Mouse (Mus musculus) cerebellum, adult 18-20 months (tissue): ENCODE measurements around the gene Chrna9.
"Not testable (repeated sequence)": the region's sequence is repeated elsewhere in the genome, so short reads cannot be mapped to it uniquely, and the experiment has no call there.

Experiments used
- DNase-seq, 2 experiments: peaks; one replicate each; pipeline ENCODE4 v3.0.0; 2021

The Chrna9 gene

DNA sequence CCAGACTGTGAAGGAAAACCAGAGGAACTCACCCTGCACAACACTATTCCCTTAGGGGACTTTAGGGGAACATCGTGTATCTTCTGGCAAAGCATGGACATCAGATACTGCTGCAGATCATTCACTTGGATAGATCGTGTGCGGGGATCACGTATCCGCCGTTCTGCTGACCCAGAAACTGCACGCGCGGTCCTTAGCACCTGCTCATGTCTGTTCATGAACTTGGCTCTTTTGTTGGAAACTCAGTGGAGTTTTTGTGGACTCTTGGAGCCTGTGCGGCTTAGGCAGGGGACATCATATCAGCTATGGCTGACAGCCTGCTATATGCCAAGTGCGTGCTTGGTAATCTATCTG lies 25.9 kb downstream of the Chrna9 start:
- no peak for DNase-seq

DNA sequence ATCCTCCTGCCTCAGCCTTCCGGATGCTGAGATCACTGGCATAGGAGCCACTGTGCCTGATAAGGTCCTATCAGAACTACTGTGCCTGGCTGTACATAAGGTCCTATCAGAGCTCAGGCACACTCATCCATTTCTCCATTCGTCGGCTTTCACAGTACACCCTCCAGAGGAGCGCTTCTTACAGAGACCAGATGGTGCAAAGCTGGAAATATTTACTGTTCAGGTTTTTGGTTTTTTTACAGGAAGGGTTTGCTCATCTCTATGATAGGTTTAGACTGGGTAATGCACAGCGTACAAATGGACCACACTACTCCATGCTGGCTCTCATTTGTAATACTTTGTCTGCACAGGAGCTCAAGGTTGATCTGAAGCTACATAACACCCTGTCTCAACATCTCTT lies 28.6 kb downstream of the Chrna9 start:
- DNase-seq: no peak

DNA sequence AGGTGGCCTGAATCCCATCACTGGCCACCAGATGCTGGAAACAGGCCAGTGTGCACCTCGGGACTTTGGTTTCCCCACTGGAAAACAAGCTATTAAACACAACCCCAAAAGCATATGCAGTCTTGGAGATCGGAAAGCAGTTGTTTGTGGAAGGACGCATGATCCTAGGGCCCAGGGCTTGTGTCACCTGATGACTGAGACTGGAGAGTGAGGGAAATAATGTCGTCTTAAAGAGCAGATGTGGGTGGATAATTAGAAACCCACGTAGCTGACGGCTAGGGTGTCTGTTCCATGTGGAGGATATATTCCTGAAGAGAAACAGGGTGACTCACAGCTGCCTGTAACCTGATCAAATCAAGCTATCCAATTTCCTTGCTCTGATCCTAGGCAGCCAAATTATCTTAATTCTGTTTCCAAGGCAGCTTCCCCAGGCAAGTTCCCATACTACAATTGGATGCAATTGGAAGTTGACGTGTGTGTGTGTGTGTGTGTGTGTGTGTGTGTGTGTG lies 31.1 kb downstream of the Chrna9 start:
- DNase-seq: no peak

DNA sequence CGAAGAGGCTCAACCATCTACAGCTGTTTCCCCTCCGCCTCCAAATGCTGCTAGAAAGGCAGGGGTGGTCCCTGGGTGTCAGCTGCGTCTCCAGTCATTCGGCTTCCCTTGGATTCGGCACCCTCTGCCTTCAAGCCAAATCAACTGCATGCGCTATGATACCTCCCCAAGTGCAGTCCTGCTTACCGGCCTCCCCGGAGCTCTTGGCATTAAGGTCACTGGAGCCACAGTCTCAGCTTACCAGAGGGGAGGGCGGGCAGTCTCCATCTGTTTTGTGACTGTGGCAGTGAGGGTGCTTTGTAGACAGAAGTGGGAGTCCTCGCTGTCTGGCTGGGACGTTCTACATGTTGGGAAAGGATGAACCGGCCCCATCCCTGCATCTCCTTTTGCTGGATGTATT lies 32.4 kb downstream of the Chrna9 start:
- DNase-seq: no peak

DNA sequence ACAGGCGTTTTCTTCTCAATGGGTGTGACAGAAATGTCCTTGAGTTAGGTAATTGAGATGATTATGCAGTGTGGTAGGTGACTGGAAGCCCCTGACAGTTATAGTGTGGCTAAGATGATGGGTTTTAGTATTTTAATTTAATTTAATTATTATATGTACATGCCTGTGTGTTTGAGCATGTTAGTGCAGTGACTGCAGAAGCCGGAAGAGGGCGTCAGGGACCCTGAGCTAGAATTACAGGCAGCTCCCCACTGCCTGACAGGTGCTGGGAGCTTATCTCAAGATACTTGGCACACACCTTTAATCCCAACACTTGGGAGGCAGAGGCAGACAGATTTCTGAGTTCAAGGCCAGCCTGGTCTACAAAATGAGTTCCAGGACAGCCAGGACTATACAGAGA lies 33.3 kb downstream of the Chrna9 start:
- no peak for DNase-seq

DNA sequence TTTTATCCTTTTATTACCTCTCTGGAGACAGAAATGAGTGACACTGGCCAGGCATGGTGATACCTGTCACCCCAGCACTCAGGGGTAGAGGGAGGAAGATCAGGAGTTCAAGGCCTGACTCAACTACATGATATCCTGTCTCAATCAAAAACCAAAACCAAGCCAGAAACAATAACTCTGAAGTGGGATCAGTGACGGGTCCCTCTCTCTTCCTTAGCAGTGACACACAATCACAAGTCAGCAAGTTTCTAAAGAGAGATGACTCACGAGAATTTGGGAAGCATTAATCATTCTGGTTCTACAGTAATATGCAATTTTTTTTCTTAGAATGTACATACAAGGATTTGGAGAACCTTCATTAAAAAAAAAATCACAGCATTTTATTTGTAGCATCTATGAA lies 38.5 kb downstream of the Chrna9 start:
- no peak for DNase-seq

DNA sequence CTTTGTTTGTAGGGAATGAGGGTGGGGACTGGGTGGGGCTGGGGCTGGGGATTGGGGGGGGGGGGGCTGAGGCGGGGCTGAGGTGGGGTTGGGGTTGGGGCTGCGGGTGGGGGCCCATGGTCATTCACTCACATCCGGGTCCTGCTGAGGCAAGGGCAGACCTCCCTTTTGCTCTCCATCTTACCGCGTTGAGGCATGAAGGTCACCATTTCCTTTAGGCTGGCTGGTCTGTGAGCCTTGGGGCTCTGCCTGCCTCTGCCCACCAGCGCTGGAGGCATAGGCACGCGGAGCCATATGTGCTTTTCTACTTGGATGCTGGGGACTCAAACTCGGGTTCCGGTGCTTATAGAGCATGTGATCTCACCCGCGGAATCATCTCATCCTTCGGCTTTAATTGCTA lies 41.0 kb downstream of the Chrna9 start:
- DNase-seq: no peak

DNA sequence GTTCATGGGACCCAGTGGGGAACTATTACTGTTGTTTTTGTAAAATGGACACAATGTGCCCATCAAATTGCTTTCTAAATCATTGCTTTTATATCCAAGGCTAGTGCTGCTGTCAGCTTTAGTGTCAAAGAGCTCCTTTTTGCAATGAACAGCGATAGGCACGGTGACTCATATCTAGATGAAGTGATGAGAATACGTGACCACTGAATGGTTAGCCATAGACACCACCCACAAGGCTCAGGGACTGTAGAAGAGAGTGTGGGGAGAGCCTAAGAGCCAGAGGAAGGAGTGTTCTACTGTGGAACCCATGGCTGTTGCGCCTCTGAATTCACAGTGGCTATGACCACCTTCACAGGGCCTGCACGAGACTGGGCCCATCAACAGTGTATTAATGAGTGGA lies 51.7 kb downstream of the Chrna9 start:
- no peak for DNase-seq

DNA sequence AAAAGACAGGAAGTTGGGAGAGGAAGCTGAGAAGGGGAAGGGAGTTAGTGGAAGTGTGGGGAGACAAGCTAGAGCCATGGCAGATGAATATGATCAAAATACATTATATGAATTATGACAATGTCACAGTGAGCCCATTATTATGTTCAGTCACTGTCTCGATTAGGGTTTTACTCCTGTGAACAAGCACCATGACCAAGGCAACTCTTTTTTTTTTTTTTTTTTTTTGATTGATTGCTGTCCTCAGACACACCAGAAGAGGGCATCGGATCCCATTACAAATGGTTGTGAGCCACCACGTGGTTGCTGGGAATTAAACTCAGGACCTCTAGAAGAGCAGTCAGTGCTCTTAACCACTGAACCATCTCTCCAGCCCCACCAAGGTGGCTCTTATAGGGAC lies 52.3 kb downstream of the Chrna9 start:
- not testable (repeated sequence) for DNase-seq

DNA sequence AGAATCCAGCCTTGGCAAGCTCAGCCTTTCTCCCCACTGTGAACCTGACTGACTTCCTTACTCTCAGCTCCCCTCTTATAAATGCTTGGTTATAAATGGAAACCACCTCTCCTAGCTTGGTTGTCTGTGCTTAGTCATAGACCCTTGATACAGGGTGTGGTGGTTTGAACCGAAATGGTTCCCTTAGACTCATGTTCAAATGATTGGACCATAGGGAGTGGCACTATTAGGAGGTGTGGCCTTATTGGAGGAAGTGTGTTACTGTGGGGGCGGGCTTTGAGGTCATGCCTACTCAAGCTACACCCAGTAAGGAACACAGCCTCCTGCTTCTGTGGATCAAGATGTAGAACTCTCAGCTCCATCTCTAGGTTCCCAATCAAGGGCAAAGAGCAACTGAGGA lies 56.5 kb downstream of the Chrna9 start:
- DNase-seq: no peak

DNA sequence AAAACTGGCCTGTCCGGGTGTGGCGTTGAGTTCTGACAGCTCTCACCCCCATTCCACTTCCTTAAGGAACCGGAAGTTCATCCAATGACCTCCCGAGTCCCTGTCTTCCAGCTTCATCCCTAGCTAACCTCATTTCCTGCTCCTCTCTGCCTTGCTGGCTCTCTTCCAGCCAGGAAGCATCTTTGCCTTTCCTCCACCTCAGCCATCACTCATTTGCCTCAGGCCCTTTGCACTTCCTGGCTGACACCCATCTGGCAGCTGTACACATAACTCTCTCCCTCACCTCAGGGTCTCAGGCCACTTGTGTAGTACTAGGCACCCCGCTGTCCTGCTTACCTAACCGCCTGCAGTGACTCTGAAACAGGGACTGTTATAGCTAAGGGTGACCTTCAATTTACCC lies 59.9 kb downstream of the Chrna9 start:
- no peak for DNase-seq

DNA sequence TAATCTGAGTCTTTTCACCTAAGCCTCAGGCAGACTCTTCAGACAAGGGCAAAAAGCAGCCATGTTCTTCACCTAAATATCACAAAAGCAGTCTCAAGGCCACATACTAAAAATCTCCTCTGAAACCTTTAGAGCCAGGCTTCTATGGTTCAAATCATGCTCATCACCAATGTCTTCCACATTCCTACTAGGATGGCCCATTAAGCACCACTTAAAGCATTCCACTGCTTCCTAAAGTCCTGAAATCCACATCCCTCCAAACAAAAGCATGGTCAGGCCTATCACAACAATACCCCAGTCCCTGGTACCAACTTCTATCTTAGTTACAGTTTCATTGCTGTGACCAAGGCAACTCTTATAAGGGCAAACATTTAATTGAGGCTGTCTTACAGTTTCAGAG lies 63.1 kb downstream of the Chrna9 start:
- no peak for DNase-seq

DNA sequence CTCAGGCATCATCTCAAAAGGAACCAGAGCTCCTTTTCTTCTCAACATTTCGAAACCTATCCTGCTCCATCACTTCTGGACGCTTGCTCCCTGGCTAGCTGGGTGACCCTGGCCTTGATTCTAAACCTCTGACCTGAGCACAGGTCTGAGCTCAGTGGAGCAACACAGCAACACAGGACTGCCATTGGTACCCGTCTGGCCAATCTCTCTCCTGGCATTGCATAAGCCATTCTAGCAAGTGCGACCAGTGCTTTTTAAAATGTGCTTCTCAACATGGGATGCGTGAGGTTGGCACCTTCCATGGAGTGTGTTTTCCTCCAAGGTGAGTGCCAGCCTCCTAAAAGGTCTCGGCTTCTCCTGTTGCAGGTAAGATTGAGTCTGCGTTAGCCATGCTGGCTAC lies 64.4 kb downstream of the Chrna9 start:
- DNase-seq: no peak

DNA sequence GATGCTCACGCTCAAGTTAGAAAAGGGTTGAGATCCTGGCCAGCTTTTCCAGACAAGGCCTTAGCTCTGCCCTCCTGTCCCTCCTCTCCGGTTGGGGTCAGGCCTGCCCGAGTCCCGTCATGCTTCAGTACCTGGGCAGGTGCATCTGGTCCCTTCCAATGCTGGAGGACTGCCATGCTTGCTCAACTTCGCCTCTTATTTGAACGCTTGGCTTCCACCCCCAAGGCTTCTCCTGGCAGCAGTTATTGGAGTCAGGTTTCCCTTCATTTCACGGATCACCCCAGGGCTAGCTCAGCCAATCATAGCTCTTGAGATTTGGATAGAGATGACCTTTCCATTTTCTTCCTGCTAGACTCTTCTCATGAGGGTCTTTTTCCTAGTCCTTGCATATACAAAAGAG lies 65.4 kb downstream of the Chrna9 start:
- DNase-seq: peak in 1 of 2 experiments; percentile 3

DNA sequence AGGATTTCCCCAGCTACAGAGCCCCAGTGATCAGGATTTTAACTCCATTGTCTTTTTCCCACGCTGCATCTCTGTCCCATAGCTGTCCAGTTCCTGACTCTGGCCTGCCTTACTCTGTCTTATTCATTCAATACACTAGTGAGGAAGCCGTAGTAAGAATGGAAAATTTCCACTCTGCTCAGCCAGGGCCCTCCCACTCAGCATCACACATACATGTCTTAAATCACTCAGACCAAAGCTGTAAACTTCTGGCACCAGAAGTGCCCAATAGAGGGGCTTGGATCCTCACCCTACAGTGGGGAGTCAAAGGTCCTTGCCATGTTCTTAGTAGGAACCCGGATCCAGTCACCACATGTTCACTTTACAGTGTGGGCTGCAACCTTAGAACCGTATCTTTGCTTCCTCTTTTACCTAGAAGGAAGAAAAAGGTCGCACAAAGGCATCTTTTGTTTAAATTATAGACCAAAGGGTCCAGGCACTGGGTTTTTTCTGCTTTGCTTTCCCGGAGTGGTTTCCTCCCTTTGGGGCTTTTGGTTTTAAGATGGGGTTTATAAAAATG lies 65.9 kb downstream of the Chrna9 start:
- DNase-seq: no peak

DNA sequence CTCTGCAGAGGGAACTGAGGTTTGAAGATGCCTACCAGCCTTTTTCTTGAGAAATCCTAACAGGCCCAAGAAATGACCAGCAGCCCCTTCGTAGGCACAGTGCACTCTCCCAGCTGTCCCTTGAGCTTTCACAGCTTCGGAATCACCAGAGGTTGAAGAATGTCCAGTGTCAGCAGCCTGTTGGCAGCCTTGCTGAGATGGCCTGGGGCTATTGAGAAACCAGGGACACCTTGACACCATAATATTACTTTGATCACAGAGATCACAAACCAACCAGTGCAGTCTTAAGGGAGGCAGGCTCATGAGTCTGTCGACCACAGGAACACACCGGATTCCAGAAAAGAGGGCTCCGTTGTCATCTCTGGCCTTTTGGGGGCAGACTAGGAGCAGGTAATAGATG lies 66.5 kb downstream of the Chrna9 start:
- DNase-seq: no peak

DNA sequence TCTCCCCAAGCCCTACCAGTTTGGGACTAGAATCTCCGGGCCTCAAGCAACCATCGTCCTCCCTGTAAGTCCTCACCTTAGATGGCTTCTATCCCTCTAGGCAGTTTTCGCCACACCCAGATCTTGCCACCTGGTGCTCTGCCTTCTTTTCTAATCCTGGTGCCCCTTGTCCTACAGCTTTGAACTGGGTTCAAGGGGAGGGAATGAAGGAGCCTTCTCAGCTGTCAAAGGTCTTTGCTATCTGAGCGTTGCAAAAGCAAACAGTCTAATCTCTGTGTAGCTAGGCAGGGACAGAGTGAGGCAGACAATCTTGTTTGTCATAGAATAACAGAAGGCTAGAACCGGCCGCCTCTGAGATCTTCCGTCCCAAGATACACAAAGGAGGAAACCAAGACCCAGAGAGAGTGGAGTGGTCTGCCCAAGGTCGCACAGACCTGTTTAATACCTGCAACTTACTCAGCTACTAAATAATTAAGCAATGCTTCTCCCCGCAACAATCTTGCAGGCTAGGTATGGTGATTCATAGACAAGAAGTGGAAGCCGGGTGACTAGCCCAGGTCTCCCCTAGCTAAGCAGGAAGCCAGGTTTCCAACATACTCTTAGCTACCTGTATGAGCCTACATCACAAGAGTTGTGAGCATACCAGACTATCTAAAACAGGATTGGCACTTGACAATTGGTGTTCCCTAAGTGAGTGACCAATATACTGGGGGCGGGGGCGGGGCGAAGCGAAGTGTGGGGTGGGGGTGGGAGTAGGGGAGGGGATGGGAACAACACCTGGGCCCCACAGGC lies 69.6 kb downstream of the Chrna9 start, which contains the start of gene 9130230L23Rik:
9130230L23Rik (minus strand) TSS at position 152 of the 792 bp plus-strand sequence.
- no peak for DNase-seq

DNA sequence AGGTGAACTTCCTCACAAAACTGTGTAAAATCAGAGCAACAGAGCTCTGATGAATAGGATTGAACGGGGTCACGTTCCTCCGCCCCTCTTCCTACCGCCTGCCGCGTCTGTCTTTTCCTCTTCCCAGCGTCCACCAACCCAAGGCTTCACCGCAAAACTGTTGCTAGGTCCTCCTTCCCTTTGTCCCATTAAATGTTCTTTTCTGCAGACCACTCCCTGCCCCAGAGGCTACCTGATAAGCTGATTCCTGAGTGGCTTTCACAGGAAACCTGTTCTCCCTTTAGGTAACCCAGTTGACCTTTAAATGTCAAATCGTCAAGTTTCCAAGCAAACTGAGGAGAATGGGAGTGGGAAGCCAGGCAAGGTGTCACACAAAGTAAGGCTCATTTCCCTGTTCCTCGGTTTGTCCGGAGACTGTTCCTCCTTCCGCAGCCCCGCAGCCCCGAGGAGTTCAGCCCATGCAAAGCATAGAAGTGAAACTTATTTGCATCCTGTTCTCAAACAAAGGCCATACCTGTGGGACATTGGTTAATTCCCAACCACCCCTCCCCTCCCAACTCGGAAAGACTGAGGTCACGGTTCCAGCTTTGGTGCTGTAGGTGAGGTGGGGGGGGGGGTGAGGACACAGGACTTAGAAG lies 70.4 kb downstream of the Chrna9 start:
- no peak for DNase-seq

DNA sequence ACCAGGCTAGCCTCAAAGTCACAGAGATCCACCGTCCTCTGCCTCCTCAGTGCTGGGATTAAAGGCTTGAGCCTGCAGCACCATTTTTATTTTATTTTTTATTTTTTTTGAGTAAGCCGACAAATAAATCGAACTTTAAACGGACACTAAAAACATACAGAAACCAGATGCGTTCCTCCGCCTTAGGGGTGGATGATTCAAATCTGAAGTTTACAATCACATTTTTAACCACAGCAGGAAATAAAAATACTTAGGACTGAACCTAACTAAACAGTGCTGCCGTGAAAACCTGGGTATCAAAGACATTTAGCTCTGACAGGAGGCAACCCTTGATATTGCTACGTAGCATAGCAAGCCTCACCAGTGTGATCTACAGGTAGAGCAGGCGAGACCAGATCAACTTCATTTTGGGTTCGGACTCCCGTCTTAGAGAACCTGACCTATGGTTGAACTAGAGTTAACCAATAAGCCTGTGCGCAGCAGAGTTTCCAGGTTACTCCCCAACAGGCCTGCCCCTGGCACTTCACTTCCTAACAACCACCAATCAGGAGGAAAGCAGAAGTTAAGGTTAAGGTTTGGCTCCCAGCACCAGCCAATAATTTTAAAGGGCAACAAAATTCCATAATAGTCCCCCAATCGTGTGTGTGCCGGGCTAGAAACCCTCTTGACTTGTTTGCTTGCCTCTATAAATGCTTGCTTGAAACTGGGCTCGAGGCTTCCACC lies 73.7 kb downstream of the Chrna9 start:
- no peak for DNase-seq

DNA sequence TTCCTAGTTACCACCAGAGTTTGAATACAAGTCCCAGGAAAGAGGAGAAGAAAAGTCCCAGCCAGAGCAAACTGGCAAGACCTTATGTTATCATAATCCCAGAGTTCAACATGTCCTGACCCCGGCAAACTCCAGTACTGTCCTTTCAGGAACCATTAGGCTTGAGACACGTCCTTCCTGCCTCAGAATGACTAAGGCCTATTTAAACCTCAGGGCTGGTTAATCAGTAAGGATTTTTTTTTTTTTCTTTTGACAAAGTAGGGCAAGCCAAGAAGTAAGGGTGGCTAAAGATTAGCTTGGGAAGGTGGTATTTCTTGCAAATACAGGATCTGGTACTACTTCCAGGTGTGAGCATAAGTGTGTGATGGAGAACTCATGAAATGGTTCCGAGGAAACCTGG lies 79.3 kb downstream of the Chrna9 start:
- DNase-seq: no peak

DNA sequence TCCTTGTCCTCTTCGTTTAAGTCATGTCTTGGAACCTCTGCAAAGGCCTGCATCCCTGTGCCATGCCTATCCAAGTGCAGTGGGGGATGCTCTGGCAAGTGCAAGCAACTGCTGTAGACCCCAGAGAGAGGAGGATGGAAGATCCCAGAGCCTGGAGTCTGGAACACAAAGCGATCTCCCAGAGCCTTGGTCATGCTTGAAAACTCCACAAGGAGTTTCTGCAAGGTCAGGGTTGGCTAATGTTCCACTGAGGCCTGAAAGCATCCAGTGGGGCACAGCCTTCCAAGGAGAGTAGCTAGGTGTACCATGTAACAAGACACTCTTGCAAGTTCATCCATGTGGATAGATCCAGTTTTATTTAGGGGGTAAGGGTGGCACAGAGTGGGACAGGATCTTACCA lies 79.7 kb downstream of the Chrna9 start:
- DNase-seq: no peak

DNA sequence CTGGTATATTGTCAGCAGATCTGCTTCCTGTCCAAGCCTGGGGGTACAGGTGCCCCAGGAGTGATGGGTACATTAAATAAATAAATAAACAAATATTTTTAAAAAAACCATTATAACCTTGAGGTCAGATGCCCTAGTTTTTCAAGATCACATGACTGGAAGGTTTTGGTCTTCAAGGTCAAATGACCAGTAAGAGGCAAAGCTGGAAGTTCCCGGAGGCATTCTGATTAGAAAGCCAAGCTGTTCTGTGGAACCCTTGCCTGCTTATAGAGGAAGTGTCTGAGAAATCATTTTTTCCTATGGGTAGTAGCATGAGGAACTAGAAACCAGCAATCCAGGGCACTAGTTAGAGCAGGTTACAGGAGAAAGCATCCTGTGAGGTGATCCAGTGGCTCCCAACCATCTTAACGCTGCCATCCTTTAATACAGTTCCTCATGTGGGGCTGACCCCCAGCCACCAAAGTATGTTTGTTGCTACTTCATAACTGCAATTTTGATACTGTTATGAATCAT lies 80.8 kb downstream of the Chrna9 start:
- DNase-seq: no peak

DNA sequence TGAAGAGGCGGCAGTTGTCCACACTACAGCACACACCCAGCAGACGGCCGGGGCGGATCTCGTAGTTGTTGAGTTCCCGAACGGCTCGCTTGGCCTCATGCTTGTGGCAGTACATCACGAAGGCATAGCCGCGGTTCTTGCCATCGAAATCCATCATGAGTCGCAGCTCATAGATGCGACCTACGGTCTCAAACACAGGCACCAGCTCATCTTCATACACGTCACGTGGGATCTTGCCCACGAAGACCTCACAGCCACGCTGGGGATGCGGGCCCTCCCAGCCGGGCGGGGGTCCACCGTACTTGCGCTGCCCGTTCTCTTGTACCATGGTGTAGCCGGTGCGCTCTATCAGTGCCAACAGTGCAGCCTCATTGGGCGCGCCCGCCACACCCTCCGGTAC lies 92.1 kb downstream of the Chrna9 start:
- no peak for DNase-seq
